Mouse (Mus musculus): ENCODE results near the gene Unk.

DNA sequence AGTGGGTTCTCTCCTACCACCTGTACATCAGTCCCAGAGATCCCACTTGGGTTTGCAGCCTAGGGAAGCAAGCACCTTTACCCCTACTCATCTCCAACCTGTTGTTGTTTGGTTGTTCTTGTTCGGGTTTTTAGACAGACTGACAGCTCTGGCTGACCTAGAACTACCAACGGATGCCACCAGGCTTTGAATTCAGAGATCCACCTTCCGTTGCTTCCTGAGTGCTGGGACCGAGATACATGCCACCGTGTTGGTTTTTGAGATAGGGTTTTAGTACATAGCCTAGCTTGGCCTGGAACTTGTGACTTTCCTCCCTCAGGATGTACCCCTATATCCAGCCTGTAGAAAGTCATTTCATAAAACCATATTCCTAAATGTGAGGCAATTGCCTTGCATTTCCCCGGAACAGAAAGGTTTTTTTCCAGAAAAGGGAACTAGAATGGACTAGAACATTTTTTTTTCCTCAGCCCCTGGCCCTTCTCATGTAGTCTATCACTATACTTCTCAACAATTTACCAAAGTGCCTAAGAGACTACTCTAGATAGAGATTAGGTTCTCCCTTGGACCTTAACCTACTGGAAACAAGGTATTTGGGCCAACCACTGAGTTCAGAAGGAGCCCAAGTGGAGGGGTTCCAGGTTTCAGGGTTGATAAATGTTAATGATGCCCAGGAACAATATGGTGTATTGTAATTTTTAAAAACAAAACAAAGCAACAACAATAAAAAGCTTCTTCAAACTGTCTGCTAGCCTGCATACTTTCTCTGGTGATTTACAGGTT, 846 bp upstream of the Unk start:
- TF ChIP-seq CTCF (conservative IDR thresholded peaks at IDR 0.05; ENCODE audit: low read length) = no peak
- no peak for TF ChIP-seq NANOG (IDR thresholded peaks at IDR 0.05; ENCODE audit: borderline replicate concordance, low read length)

All from E14TG2a.4 (cell line).